Mouse (Mus musculus) gastrocnemius, adult 2 months (tissue): ENCODE data around the gene Mustn1. TPM values are rescaled to one million over a fixed set of nuclear protein-coding genes. Genes with fewer than 3 reads are reported as not detected.

Experiments
- DNase-seq: peaks from one replicate; pipeline ENCODE4 v3.0.0; 2022
- H3K27ac ChIP-seq: fragments of 200-600 bp; 2 replicates; pipeline ENCODE4 v1.8.1; 2022; ENCODE audit warnings: mild to moderate bottlenecking
- H3K4me3 ChIP-seq: fragments of 200-600 bp; 2 replicates; pipeline ENCODE4 v1.8.1; 2022; ENCODE audit warnings: mild to moderate bottlenecking, moderate library complexity
- CTCF ChIP-seq: fragments of 200-600 bp; IDR thresholded peaks from 2 replicates; pipeline ENCODE4 v1.8.1; 2022; ENCODE audit warnings: antibody characterized with exemption, mild to moderate bottlenecking, moderate library complexity
- intact Hi-C: fragments of 180-260 bp; cut with DNase I; formaldehyde crosslinking; loops from one replicate; pipeline ENCODE4 v1.15.1; 2025
- long read RNA-seq, 2 experiments: library from polyadenylated mRNA; stranded (forward); transcript quantifications; one replicate each; pipeline ENCODE4 v2.0.0; 2021
- total RNA-seq, 2 experiments: library from RNA; stranded (reverse); gene quantifications; 2 replicates each; pipeline ENCODE4 v1.2.3; 2021

The Mustn1 gene
- 10 to 100 TPM; 53.6 to 65.4 TPM for total RNA-seq
- long read RNA-seq, experiment 1, transcript Mustn1-201 (3 exons, 1,236 nt): major isoform, 21 of 35 reads
- long read RNA-seq, experiment 1, partial matches to known transcripts: 10 of 35 reads
- long read RNA-seq, experiment 1, other reads (novel, unspliced or antisense): 4 of 35 reads
- long read RNA-seq, experiment 2, transcript Mustn1-201 (3 exons, 1,236 nt): major isoform, 20 of 32 reads
- long read RNA-seq, experiment 2, partial matches to known transcripts: 11 of 32 reads
- long read RNA-seq, experiment 2, other reads (novel, unspliced or antisense): 1 of 32 reads

DNA sequence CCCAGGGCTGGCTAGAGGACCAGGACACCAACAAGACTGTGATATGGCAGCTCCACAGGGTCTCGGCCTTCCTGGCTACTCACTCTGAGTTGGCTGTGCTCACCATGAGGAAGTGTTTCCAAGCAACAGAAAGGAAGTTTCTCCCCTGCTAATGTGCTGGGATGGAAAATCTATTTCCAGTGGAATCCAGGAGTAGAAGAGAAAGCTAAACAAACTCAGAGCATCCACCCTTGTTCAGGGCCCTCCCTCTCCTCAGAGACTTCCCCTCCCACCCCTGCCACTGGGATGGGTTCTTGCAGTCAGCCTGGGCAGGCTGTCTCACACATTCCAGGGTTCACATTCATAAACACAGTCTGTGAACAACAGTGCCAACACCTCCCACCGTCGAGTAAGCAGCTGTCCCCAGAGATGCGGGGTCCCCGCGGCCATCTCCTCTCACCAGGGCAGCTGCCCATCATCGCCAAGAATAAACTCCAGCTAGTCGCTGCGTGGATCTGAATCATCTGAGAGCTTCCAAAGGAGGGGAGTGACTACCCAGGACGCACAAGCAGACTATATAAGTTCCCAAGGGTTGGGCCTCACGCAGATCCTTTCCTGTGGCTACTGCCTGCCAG, at the start of gene Mustn1:
TSS of gene Mustn1 (plus strand) at position 243 of the 614 bp plus-strand sequence.
- Histone ChIP-seq H3K27ac (peak within 1 kb of the TSS; percentile 97), H3K4me3 (peak within 1 kb of the TSS; percentile 73)
- DNase-seq: peak; percentile 68
- TF ChIP-seq CTCF: no peak
- intact Hi-C loops: no loop called here

DNA sequence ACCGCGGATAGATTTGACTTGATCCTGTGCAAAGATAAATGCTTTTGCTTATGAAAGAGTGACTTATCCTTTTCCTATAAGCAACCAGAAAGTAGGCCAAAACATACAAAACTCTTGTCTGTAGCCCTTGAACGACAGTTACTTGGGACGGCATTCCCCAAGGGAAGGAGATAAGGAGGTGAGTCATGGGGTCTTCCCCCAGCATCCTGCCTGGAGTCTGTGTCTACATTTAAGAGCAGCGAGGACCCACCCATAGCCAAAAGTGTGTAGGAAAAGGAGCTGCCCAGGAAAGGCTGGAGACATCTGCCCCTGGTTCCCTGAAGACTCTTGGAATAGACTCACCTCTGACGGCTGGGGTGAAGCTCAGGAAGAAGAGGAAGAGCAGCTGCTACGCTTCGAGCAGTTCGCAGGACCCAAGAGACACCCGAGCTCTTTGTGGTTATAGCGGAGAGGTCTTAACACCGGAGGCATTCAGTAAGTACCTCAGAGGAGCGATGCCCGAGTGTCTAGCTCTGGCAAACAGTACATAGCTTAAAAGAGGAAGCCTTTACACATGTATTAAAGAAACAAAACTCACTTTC, 41.5 kb upstream of the Mustn1 start:
- no peak for DNase-seq
- no peak for TF ChIP-seq CTCF
- no peak overlapping the region for H3K27ac ChIP-seq
- no peak overlapping the region for H3K4me3 ChIP-seq
- intact Hi-C loops: no loop called here

DNA sequence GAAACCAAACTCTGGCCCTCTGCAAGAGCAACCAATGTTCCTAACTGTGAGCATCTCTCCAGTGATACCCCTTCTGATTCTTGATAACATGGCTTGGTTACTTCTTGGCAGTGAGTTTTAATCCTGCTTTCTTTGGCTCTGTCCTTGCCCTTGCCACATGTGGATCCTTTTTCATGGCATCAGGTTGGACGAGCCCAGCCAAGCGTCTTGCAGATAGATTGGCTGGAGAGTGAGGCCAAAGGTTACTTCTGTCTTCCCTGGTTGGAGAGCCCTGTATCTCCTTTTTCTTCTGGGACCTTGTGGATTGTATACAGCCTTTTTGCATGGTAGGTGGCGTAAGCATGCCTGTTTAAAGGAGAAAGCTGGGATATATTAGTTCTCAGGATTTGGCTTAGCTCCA, 35.3 kb upstream of the Mustn1 start:
- H3K27ac ChIP-seq: no peak overlapping the region
- DNase-seq: peak; percentile 31
- intact Hi-C loops: no loop called here
- H3K4me3 ChIP-seq: no peak overlapping the region
- no peak for TF ChIP-seq CTCF

- no peak for DNase-seq
- Histone ChIP-seq H3K27ac (no peak overlapping the region), H3K4me3 (no peak overlapping the region)
- no peak for TF ChIP-seq CTCF
- intact Hi-C loops: no loop called here
Observed at GRCm38 (mm10) chr14:30850504-30850903, 28.5 kb upstream of the Mustn1 start.

DNA sequence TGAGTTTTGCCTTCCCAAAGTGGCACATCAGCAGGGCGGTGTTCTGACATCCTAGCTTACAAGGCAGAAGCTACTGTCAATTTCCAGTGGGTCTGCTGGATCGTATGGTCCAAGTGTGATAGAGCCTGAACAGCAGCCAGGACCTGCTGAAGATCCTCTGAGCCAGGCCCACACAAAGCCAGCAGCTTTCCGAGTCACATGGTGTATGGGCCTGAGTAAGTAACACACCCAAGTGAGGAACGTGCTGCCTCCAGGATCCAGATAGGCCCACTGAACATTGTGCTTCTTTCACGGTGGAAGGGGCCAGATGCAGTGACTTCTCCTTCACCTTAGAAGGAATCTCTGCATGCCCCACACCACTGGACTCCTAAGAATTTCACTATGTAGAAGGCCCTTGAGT, 26.7 kb upstream of the Mustn1 start:
- H3K27ac ChIP-seq: peak overlapping the region; percentile 43; the same call in 1 of the 2 replicates
- TF ChIP-seq CTCF: no peak
- peak; percentile 40 for DNase-seq
- H3K4me3 ChIP-seq: no peak overlapping the region
- intact Hi-C loops: no loop called here

DNA sequence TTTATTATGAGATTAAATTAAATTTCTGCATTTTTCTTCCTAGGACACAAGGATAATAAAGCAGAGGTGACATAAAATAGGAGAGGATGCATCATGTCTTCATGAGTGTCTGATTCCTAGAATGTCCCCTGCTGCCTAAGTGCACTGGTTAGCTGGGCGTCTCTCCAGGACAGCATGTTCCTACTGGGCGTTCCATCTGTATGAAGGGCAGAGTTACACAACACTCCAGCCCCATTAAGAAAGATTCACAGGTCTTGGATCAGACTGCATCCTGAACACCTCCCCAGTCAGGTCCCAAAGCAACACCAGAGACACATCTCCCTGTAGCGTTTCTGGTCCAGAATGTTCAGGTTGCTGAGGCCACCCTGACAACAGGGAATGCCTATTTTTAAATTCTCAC, 23.7 kb upstream of the Mustn1 start:
- intact Hi-C loops: loop anchor here (2.0 kb wide), 1 partner anchor 27 kb away; no protein-coding TSS in a partner anchor
- peak; percentile 87 for DNase-seq
- TF ChIP-seq CTCF: no peak
- Histone ChIP-seq H3K27ac (peak overlapping the region; percentile 59), H3K4me3 (no peak overlapping the region)

DNA sequence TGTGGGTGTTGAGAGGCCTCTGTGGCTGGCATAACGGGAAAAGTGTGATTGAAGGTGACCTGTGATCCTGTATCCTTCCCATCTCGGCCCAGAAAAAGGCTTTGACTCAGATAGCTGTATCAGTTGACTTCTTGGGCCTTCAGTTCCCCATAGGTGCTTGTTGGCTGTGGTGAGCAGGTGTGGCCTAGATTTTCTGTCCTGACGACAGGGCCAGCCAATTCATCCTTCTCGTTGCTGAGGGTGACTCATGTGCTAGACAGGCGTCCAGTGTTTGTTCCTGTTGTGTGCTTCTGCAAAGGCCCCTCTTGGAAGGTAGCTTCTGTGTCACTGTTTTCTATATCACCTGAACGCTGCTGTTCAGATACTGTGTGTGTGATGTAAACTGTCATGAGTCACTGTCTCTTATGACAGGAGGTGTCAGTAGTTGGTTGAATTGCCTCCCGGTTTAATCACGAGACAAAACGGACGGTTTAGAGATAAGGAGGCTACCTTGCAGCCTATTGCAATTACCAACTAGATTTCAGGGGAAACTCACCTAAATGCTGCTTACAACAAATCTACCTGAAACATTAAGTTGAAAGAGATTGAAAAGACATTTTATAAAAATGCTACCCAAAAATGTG, 22.0 kb upstream of the Mustn1 start:
- DNase-seq: no peak
- Histone ChIP-seq H3K4me3 (no peak overlapping the region), H3K27ac (0 out of 2 replicates have a peak overlapping the region, but pooled peaks have one; percentile 12)
- intact Hi-C loops: no loop called here
- no peak for TF ChIP-seq CTCF

GRCm38 (mm10) chr14:30857990-30858389, 21.0 kb upstream of the Mustn1 start:
- intact Hi-C loops: no loop called here
- DNase-seq: peak; percentile 50
- peak; percentile 53 for TF ChIP-seq CTCF
- Histone ChIP-seq H3K27ac (no peak overlapping the region), H3K4me3 (no peak overlapping the region)

GRCm38 (mm10) chr14:30861421-30862125, 17.4 kb upstream of the Mustn1 start:
- intact Hi-C loops: no loop called here
- no peak for DNase-seq
- no peak for TF ChIP-seq CTCF
- H3K4me3 ChIP-seq: no peak overlapping the region
- no peak overlapping the region for H3K27ac ChIP-seq

- H3K27ac ChIP-seq: no peak overlapping the region
- no peak overlapping the region for H3K4me3 ChIP-seq
- no peak for TF ChIP-seq CTCF
- intact Hi-C loops: no loop called here
- no peak for DNase-seq
Observed at GRCm38 (mm10) chr14:30862368-30862767, 16.6 kb upstream of the Mustn1 start.

- H3K27ac ChIP-seq: no peak overlapping the region; the same call in 1 of the 2 replicates
- intact Hi-C loops: loop anchor here (2.0 to 5.0 kb wide), 3 partner anchors 38 to 273 kb away; partner anchors contain the start of gene Tmem110
Observed at GRCm38 (mm10) chr14:30865311-30865710, 13.7 kb upstream of the Mustn1 start.

DNA sequence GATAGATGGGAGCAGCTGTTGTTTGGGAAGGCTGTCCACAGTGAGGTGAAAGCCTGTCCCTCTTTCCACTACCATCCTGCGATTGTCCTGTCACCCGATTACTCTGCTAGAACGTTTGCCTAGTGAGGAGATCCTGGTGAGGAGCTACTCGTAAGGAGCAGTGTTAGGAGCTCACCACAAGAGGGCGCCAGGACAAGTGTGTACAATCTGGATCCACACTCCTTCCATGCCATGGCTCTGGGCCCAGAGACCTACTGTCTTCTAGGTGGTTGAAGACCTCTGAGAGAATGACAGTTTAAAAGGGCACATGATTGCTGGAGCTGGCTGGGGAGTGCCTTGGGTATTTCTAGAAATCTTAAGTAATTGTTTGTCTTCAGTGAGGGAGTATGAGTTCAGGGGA, 12.0 kb upstream of the Mustn1 start:
- Histone ChIP-seq H3K27ac (peak overlapping the region; percentile 95), H3K4me3 (no peak overlapping the region)
- TF ChIP-seq CTCF: peak; percentile 94
- intact Hi-C loops: loop anchor here (1.0 to 5.0 kb wide), 4 partner anchors 13 to 275 kb away; partner anchors contain the start of gene Tmem110
- peak; percentile 91 for DNase-seq

More at GRCm38 (mm10) chr14:30865311-30865710, 13.7 kb upstream of the Mustn1 start:
- peak; percentile 74 for TF ChIP-seq CTCF
- DNase-seq: peak; percentile 29
- no peak overlapping the region for H3K4me3 ChIP-seq
